Mouse (Mus musculus): ENCODE data around the gene Armt1.

DNA sequence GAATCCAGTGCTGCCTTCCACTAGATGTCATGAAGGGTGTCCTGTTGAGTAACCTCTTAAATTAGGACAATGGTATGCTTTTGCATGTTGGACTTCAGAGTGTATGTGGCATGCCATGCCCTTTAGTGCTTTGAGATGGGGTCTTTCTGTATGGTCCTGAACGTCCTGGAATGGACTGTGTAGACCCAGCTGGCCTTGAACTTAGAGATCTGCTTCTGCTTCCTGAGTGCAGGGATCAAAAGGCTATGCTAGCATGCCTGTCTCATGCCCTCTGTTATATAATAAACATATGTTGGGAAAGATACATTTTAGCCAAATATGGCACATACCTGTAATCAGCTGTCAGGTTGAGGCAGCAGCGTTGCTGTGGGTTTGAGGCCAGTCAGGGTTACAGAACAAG is 41.7 kb upstream of the Armt1 start:
- TF ChIP-seq CTCF (conservative IDR thresholded peaks at IDR 0.05 in 1 of 2, IDR thresholded peaks at IDR 0.05 in 1 of 2; ENCODE audit: low read depth in 2 of 2, low read length in 2 of 2) (no peak), HCFC1 (IDR thresholded peaks at IDR 0.05; ENCODE audit: low read depth, low read length) (no peak), MAFK (IDR thresholded peaks at IDR 0.05; ENCODE audit: insufficient replicate concordance, low read length) (no peak), ETS1 (conservative IDR thresholded peaks at IDR 0.05; ENCODE audit: low read depth, low read length) (no peak), POLR2A (IDR thresholded peaks at IDR 0.05; ENCODE audit: low read depth, low read length) (no peak)
